Mouse (Mus musculus) kidney, adult 2 months (tissue): ENCODE measurements around the gene Prrt1.

ENCODE experiments used
- CTCF ChIP-seq: fragments of 200-500 bp; conservative IDR thresholded peaks from 2 replicates; pipeline ENCODE4 v1.5.1; 2011; ENCODE audit warnings: low read depth, mild to moderate bottlenecking, control low read depth, low read length, moderate library complexity, mixed read lengths; ENCODE audit not compliant: insufficient read depth, insufficient read length
- POLR2A ChIP-seq: fragments of 200-500 bp; IDR thresholded peaks from one replicate; pipeline ENCODE4 v1.6.1; 2011; ENCODE audit warnings: low read depth, low read length, control low read depth

GRCm38 (mm10) chr17:34675205-34676092, 46.1 kb downstream of the Prrt1 start:
- TF ChIP-seq CTCF (no peak), POLR2A (no peak)
